Mouse (Mus musculus) lung, postnatal 0 days (tissue): ENCODE data around the gene Utf1.

Experiments used
- CTCF ChIP-seq: IDR thresholded peaks from 2 replicates; pipeline ENCODE4 v1.5.1; 2016; ENCODE audit warnings: antibody characterized with exemption, mild to moderate bottlenecking
- EP300 ChIP-seq: IDR thresholded peaks from 2 replicates; pipeline ENCODE4 v1.6.1; 2016; ENCODE audit warnings: antibody characterized with exemption, mild to moderate bottlenecking, control low read depth

DNA sequence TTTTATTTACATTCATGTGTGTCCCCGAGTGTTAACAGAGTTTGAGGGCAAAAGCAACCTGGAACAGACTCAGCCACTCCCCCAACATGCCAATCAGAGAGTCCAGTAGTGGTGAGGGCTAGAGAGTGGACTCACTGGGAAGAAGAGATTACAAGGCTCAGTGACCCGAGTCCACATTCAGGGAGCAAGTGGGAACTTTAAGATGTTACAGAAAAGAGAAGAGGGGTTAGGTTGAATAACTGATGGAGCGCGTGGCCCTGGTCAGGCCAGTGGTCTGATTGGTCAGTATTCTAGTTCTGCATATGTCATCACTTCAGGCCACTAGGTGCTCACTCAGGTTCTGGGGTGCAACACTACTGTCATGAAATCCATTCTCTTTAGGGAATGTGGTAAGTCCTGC lies 23.6 kb downstream of the Utf1 start:
- TF ChIP-seq CTCF (no peak), EP300 (no peak)
